Mouse (Mus musculus): Measurements from ENCODE around the gene Trpc7.

Trpc7 gene

GRCm38 (mm10) chr13:56747554-56747953 is 148.2 kb downstream of the Trpc7 start:
- no peak for DNase-seq (ENCODE audit: low spot score in 2 of 2)

- no peak for DNase-seq (ENCODE audit: low spot score in 2 of 2)
Measured at GRCm38 (mm10) chr13:56746739-56747532, 148.9 kb downstream of the Trpc7 start.

- no peak for DNase-seq (ENCODE audit: low spot score in 2 of 2)
Measured at GRCm38 (mm10) chr13:56742325-56742901, 153.4 kb downstream of the Trpc7 start.

GRCm38 (mm10) chr13:56741691-56742090 is 154.1 kb downstream of the Trpc7 start:
- no peak for DNase-seq (ENCODE audit: low spot score in 2 of 2)

- no peak for DNase-seq (ENCODE audit: low spot score in 2 of 2)
Measured at GRCm38 (mm10) chr13:56740496-56740895, 155.3 kb downstream of the Trpc7 start.

GRCm38 (mm10) chr13:56739556-56739955 is 156.2 kb downstream of the Trpc7 start:
- DNase-seq (ENCODE audit: low spot score in 2 of 2), result no peak

GRCm38 (mm10) chr13:56735212-56735875 is 160.4 kb downstream of the Trpc7 start:
- peak in 1 of 2 experiments; percentile 37 for DNase-seq (ENCODE audit: low spot score in 2 of 2)

- no peak for DNase-seq (ENCODE audit: low spot score in 2 of 2)
Measured at GRCm38 (mm10) chr13:56734617-56735016, 161.2 kb downstream of the Trpc7 start.

GRCm38 (mm10) chr13:56729046-56729445 is 166.7 kb downstream of the Trpc7 start:
- no peak for DNase-seq (ENCODE audit: low spot score in 2 of 2)

GRCm38 (mm10) chr13:56726551-56726950 is 169.2 kb downstream of the Trpc7 start:
- no peak for DNase-seq (ENCODE audit: low spot score in 2 of 2)
